28 mouse cellular contexts compared by ENCODE assay signal in the genomic region with DNA sequence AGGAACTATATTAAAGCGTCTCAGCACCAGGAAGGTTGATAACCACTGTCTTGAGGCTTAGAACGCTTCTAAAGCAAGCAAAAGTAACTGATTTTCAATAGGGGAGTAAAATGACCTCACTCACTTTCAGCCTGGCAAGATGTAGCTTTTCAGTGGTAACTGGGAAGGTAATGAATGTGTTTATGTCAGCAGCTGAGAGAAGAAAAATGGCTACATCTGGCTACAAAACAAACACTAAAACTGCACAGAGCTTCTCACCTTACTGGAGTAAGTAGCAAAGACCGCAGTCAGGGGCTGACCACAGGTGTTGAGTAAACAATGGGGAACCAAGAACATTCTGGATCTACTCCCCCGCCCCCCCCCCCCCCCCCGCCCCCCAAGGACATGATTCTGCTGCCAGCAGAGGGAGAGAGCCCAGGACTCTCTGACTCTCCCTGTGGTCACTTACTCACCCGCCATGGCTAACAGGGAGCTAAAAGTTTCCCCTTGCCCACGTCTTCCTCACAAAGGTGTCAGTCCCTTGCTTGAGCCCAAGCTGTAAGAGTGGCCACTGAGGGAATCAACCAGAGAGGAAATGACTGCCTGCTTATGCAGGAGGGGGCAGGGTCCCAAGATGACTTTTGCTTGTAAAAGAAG.
DNase-seq lines count a peak whose midpoint lies in the region; ATAC-seq and TF ChIP-seq lines count a peak whose summit lies in the region.
"Had no signal": no experiment of that assay in that cellular context is flagged by ENCODE, and none has a peak within 500 bp of the region (broad histone marks: within the 10 kb centered on the region; RNA-seq: fewer than 3 reads in every experiment).

No protein-coding gene starts in this region.

- 0 out of 2 replicates have a peak overlapping the region, but pooled peaks have one; percentile 23 for H3K27ac ChIP-seq in liver, postnatal 0 days (ENCODE audit: low read depth)
- no peak overlapping the region for H3K27ac ChIP-seq in forebrain, embryonic 16.5 days (ENCODE audit: low read length)
- H3K27ac ChIP-seq: embryonic facial prominence, embryonic 13.5 days; heart, embryonic 13.5 days; hindbrain, embryonic 13.5 days; layer of hippocampus, adult 2 months; limb, embryonic 13.5 days; liver, embryonic 13.5 days; lung, embryonic 15.5 days; midbrain, embryonic 10.5 days had no signal

- no peak for TF ChIP-seq POLR2A in myocyte (IDR thresholded peaks at IDR 0.05; ENCODE audit: insufficient read length, low read depth)

- intact Hi-C loops in heart, postnatal 14 days (cut with DNase I) = no loop called here

- TF ChIP-seq CTCF in liver, postnatal 0 days (IDR thresholded peaks at IDR 0.05; ENCODE audit: low read depth) = no peak

- peaks cover 3% of the 10 kb centered on the region; the same call in 1 of the 2 replicates for H3K4me1 ChIP-seq in liver, postnatal 0 days (ENCODE audit: insufficient read depth)
- no peaks in the 10 kb centered on the region for H3K4me1 ChIP-seq in forebrain, embryonic 16.5 days (replicated peaks; ENCODE audit: control insufficient read depth, insufficient read depth, low read length)
- H3K4me1 ChIP-seq: embryonic facial prominence, embryonic 13.5 days; heart, embryonic 13.5 days; hindbrain, embryonic 13.5 days; liver, embryonic 13.5 days; midbrain, embryonic 10.5 days had no signal

- no peak for ATAC-seq in liver, postnatal 0 days
- no peak for ATAC-seq in forebrain, embryonic 16.5 days
- ATAC-seq: CD4-positive, CD25-positive, alpha-beta regulatory T cell, adult 4 months; forebrain, embryonic 14.5 days; midbrain, embryonic 16.5 days had no signal

- no peaks in the 10 kb centered on the region for H3K36me3 ChIP-seq in liver, postnatal 0 days (replicated peaks; ENCODE audit: insufficient read depth, low read length)
- H3K36me3 ChIP-seq in myocyte (ENCODE audit: control insufficient read depth, insufficient read depth) = no peaks in the 10 kb centered on the region
- H3K36me3 ChIP-seq in forebrain, embryonic 16.5 days (ENCODE audit: control insufficient read depth, insufficient read depth) = no peaks in the 10 kb centered on the region
- H3K36me3 ChIP-seq: embryonic facial prominence, embryonic 13.5 days; heart, embryonic 13.5 days; hindbrain, embryonic 13.5 days; limb, embryonic 13.5 days; liver, embryonic 13.5 days; lung, embryonic 15.5 days; midbrain, embryonic 10.5 days had no signal

- H3K9ac ChIP-seq in liver, postnatal 0 days (replicated peaks) = no peak overlapping the region
- no peak overlapping the region for H3K9ac ChIP-seq in forebrain, embryonic 16.5 days (replicated peaks; ENCODE audit: low read depth, low read length)
- H3K9ac ChIP-seq: embryonic facial prominence, embryonic 13.5 days; heart, embryonic 13.5 days; hindbrain, embryonic 13.5 days; limb, embryonic 13.5 days; liver, embryonic 13.5 days; lung, embryonic 15.5 days had no signal

- DNase-seq in heart, adult 11 months = peak; percentile 58
- no peak for DNase-seq in heart, postnatal 14 days
- no peak for DNase-seq in liver, postnatal 0 days
- DNase-seq in liver = no peak
- DNase-seq in fibroblast of lung, adult 2 months (ENCODE audit: low read depth) = peak; percentile 50
- no peak for DNase-seq in adrenal gland, adult 2 months
- DNase-seq: adrenal gland, postnatal 36 days; cerebellum, adult 11 months; cerebellum, postnatal 10 days; kidney, postnatal 10 days; liver, embryonic 13.5 days; lung, postnatal 4 days; retina, postnatal 1 day; right cerebral cortex, postnatal 25 days; spleen, adult 18-20 months; thymus, postnatal 25 days had no signal

- no peak overlapping the region for H3K4me2 ChIP-seq in liver, postnatal 0 days (ENCODE audit: low read depth, low read length)
- H3K4me2 ChIP-seq in myocyte (ENCODE audit: low read depth) = peak overlapping the region; percentile 50
- H3K4me2 ChIP-seq in forebrain, embryonic 16.5 days (ENCODE audit: low read length) = no peak overlapping the region
- H3K4me2 ChIP-seq: embryonic facial prominence, embryonic 13.5 days; heart, embryonic 13.5 days; hindbrain, embryonic 13.5 days; limb, embryonic 13.5 days; liver, embryonic 13.5 days; lung, embryonic 15.5 days had no signal

- TF ChIP-seq EP300 in liver, postnatal 0 days (IDR thresholded peaks at IDR 0.05; ENCODE audit: low read depth) = no peak

- H3ac ChIP-seq in myocyte (ENCODE audit: control insufficient read depth, insufficient read length) = no peak overlapping the region

- 37% methylated on average over 7 of the region's 7 CpGs for WGBS in liver, postnatal 0 days (ENCODE audit: insufficient replicate concordance)
- 67% methylated on average over 7 of the region's 7 CpGs for WGBS in forebrain, embryonic 16.5 days

- no peaks in the 10 kb centered on the region for H3K79me2 ChIP-seq in myocyte (ENCODE audit: control insufficient read depth, insufficient read depth)

- H3K4me3 ChIP-seq in liver, postnatal 0 days (ENCODE audit: low read depth, low read length) = no peak overlapping the region
- H3K4me3 ChIP-seq in myocyte = no peak overlapping the region
- H3K4me3 ChIP-seq in forebrain, embryonic 16.5 days (replicated peaks; ENCODE audit: low read length) = no peak overlapping the region
- H3K4me3 ChIP-seq: embryonic facial prominence, embryonic 13.5 days; heart, embryonic 13.5 days; hindbrain, embryonic 13.5 days; layer of hippocampus, adult 2 months; limb, embryonic 13.5 days; liver, embryonic 13.5 days; lung, embryonic 15.5 days; midbrain, embryonic 10.5 days had no signal

- H3K9me3 ChIP-seq in liver, postnatal 0 days (ENCODE audit: low read length) = no peaks in the 10 kb centered on the region
- H3K9me3 ChIP-seq in forebrain, embryonic 16.5 days (ENCODE audit: control insufficient read depth, low read length) = no peaks in the 10 kb centered on the region
- H3K9me3 ChIP-seq: embryonic facial prominence, embryonic 13.5 days; hindbrain, embryonic 13.5 days; limb, embryonic 13.5 days; liver, embryonic 13.5 days; lung, embryonic 15.5 days; midbrain, embryonic 10.5 days had no signal

- no peaks in the 10 kb centered on the region for H3K27me3 ChIP-seq in liver, postnatal 0 days (ENCODE audit: insufficient read depth, low read length)
- no peaks in the 10 kb centered on the region for H3K27me3 ChIP-seq in myocyte (ENCODE audit: control insufficient read depth, insufficient read depth, insufficient read length)
- no peaks in the 10 kb centered on the region for H3K27me3 ChIP-seq in forebrain, embryonic 16.5 days (replicated peaks; ENCODE audit: control insufficient read depth, insufficient read depth, low read length)
- H3K27me3 ChIP-seq: embryonic facial prominence, embryonic 13.5 days; hindbrain, embryonic 13.5 days; limb, embryonic 13.5 days; lung, embryonic 15.5 days had no signal

TF ChIP-seq in myocyte, 11 proteins besides CTCF, POLR2A, EP300 and RAD21:
- no peak for TF ChIP-seq MAX (IDR thresholded peaks at IDR 0.05; ENCODE audit: low read depth)
- TF ChIP-seq SRF (IDR thresholded peaks at IDR 0.05; ENCODE audit: control insufficient read depth, insufficient read length, low read depth) = no peak
- TF ChIP-seq TCF3 (IDR thresholded peaks at IDR 0.05; ENCODE audit: insufficient read length, low read depth) = no peak
- no peak for TF ChIP-seq E2F4 (IDR thresholded peaks at IDR 0.05; ENCODE audit: insufficient read depth)
- TF ChIP-seq MYOD1 (IDR thresholded peaks at IDR 0.05; ENCODE audit: control insufficient read depth in 1 of 3, insufficient read length in 2 of 3, low read depth in 2 of 3) = no peak
- no peak for TF ChIP-seq TCF12 (IDR thresholded peaks at IDR 0.05; ENCODE audit: insufficient read depth, poor library complexity, severe bottlenecking)
- no peak for TF ChIP-seq POLR2AphosphoS2 (IDR thresholded peaks at IDR 0.05; ENCODE audit: insufficient read length, low read depth)
- TF ChIP-seq CEBPB (IDR thresholded peaks at IDR 0.05; ENCODE audit: insufficient read depth, poor library complexity, severe bottlenecking) = no peak
- no peak for TF ChIP-seq REST (IDR thresholded peaks at IDR 0.05; ENCODE audit: insufficient read depth, insufficient read length)
- TF ChIP-seq USF1 (IDR thresholded peaks at IDR 0.05; ENCODE audit: low read depth) = no peak
- TF ChIP-seq MYOG (IDR thresholded peaks at IDR 0.05; ENCODE audit: control insufficient read depth in 1 of 3, insufficient read depth in 1 of 3, insufficient read length in 2 of 3, low read depth in 2 of 3) = no peak
TF ChIP-seq in myocyte: peak in this region for 0.

Comparison
In these comparisons a context has a peak if more than half of its experiments do, and no peak if none do; other contexts are left out.
1. DNase-seq: peak in heart, adult 11 months (single experiment) and fibroblast of lung, adult 2 months (single experiment); none in heart, postnatal 14 days (0 of 2), liver, postnatal 0 days (single experiment), liver (single experiment) and adrenal gland, adult 2 months (single experiment).